Mouse (Mus musculus) cerebellum, adult (tissue): Measurements from ENCODE around the gene Rps15.

Experiments
- ATAC-seq: cut with Nextera tagmentation; 2 replicates; pipeline ENCODE4 v1.9.2; 2017; ENCODE audit warnings: mild to moderate bottlenecking, moderate library complexity, mixed read lengths; ENCODE audit not compliant: insufficient number of reproducible peaks, low FRiP score, low TSS enrichment

The Rps15 gene

GRCm38 (mm10) chr10:80282481-80283441 is 9.5 kb upstream of the Rps15 start:
- no peak for ATAC-seq

- ATAC-seq: no peak
Measured at GRCm38 (mm10) chr10:80285222-80286070, 6.8 kb upstream of the Rps15 start.

- ATAC-seq: no peak
Measured at GRCm38 (mm10) chr10:80288097-80288496, 4.2 kb upstream of the Rps15 start.

GRCm38 (mm10) chr10:80288657-80289056 is 3.6 kb upstream of the Rps15 start:
- no peak for ATAC-seq

GRCm38 (mm10) chr10:80293325-80293724 is 1.1 kb downstream of the Rps15 start:
- ATAC-seq: no peak

- ATAC-seq: no peak
Measured at GRCm38 (mm10) chr10:80294311-80294710, 2.1 kb downstream of the Rps15 start.

- no peak for ATAC-seq
Measured at GRCm38 (mm10) chr10:80294788-80295303, 2.6 kb downstream of the Rps15 start.

GRCm38 (mm10) chr10:80295618-80296425 is 3.6 kb downstream of the Rps15 start, which contains the start of gene Apc2:
Apc2 (plus strand) TSS chr10:80295977.
- ATAC-seq: peak; percentile 14; the same call in 1 of the 2 replicates

GRCm38 (mm10) chr10:80296824-80297223 is 4.6 kb downstream of the Rps15 start:
- ATAC-seq: no peak

- ATAC-seq: no peak
Measured at GRCm38 (mm10) chr10:80297526-80298133, 5.4 kb downstream of the Rps15 start.

GRCm38 (mm10) chr10:80298571-80299281 is 6.5 kb downstream of the Rps15 start:
- peak; percentile 83 for ATAC-seq

- no peak for ATAC-seq
Measured at GRCm38 (mm10) chr10:80299301-80299700, 7.0 kb downstream of the Rps15 start.

GRCm38 (mm10) chr10:80299824-80300223 is 7.6 kb downstream of the Rps15 start:
- no peak for ATAC-seq

- ATAC-seq: no peak
Measured at GRCm38 (mm10) chr10:80300672-80301181, 8.5 kb downstream of the Rps15 start.

- no peak for ATAC-seq
Measured at GRCm38 (mm10) chr10:80301256-80302081, 9.2 kb downstream of the Rps15 start.

- no peak for ATAC-seq
Measured at GRCm38 (mm10) chr10:80302082-80302355, 9.8 kb downstream of the Rps15 start.

- ATAC-seq: no peak; the same call in 1 of the 2 replicates
Measured at GRCm38 (mm10) chr10:80302471-80302881, 10.2 kb downstream of the Rps15 start.

GRCm38 (mm10) chr10:80304458-80304857 is 12.2 kb downstream of the Rps15 start:
- no peak for ATAC-seq
